Mouse (Mus musculus): ENCODE data around the gene Zfp750.

Gene Zfp750

DNA sequence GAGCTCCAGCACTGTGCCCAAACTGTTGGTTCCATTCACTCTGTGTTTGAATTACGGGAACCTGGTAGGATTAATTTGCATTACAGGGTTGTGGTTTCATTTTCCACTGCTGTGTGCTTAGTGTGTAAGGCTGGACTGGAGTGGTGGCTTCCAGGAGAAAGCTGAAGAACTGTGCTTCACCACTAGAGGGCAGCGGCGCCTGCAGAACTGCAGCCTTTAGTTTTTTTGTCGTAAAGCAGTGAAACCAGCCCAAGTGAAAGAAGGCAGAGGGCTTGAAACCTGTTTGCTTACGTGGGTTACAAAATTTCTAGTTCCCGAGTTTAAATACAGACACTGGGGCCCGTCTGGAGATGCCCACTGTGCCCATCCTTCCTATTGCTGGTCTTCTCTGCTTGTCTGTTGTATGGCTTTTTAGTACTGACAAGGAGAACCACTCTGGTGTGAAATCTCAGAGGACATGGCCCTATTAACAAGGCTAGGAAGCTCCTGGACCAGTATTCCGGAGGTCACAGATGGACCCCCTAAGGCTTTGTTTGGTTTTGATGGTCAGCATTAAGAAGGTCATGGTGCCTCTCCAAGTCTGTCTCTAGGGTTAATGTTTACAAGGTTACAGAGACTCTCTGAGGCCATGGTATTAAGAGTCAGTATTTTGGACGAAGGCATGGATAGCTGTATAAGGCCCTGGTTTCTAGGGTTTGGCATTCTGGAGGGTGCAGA lies 43.3 kb downstream of the Zfp750 start:
- DNase-seq (ENCODE audit: low spot score): peak; percentile 69

- no peak for DNase-seq (ENCODE audit: low spot score)
Observed at GRCm38 (mm10) chr11:121474831-121475230, 44.3 kb downstream of the Zfp750 start.

- DNase-seq (ENCODE audit: low spot score): no peak
Observed at GRCm38 (mm10) chr11:121467408-121467807, 51.7 kb downstream of the Zfp750 start.
